Mouse (Mus musculus) gastrocnemius, postnatal 36 days (tissue): ENCODE data around the gene Bricd5. TPM values are rescaled to one million over a fixed set of nuclear protein-coding genes. Genes with fewer than 3 reads are reported as not detected.
"Not testable (repeated sequence)": the region's sequence is repeated elsewhere in the genome, so short reads cannot be mapped to it uniquely, and the experiment has no call there.

Experiments
- DNase-seq, 2 experiments: peaks; one replicate each; pipeline ENCODE4 v3.0.0; 2022
- intact Hi-C: fragments of 180-260 bp; cut with DNase I; formaldehyde crosslinking; loops from one replicate; pipeline ENCODE4 v1.15.1; 2025
- total RNA-seq, 2 experiments: library from RNA; stranded (reverse); gene quantifications; 2 replicates each; pipeline ENCODE4 v1.2.3; 2021

The Bricd5 gene
- total RNA-seq, 2 experiments from 2014 or later, result 0.26 TPM; not detected in 1

DNA sequence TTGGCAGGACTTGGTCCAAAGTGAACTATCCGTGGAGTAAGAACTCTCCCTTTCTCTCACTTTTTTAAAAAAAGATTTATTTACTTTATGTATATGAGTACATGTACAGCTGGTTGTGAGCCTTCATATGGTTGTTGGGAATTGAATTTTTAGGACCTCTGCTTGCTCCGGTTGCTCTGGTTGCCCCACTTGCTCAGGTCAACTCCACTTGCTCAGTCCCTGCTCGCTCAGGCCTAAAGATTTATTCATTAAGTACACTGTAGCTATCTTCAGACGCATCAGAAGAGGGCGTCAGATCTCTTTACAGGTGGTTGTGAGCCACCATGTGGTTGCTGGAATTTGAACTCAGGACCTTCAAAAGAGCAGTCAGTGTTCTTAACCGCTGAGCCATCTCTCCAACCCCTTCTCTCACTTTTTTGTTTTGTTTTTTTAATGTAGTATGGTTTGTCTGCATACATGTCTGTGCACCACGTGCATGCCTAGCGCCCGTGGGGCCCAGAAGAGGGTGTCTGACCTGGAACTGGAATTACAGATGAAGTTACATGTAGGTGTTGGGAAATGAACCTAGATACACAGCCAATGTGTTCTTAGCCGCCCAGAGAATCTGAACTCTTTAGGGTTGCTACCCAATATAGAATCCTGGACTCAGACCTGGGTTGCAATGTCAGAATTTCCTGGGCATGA lies 18.0 kb upstream of the Bricd5 start:
- DNase-seq, intact Hi-C loops: not testable (repeated sequence)

DNA sequence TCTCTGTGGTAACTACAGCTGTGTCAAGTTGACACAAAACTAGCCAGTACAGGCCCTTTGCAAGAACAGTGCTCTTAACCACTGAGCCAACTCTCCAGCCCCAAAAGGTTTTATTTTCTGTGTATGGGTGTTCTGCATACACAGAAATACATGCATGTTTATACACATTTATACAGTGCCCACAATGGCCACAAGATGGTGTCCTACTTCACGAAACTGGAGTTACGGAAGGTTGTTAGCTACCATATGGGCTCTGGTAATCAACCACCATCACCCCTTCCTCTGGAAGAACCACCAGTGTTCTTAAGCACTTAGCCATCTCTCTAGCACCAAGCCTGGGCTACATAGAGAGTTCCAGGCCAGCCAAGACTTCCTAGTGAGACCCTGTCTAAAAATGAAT lies 12.1 kb upstream of the Bricd5 start:
- DNase-seq, result no peak
- intact Hi-C loops, result no loop called here

DNA sequence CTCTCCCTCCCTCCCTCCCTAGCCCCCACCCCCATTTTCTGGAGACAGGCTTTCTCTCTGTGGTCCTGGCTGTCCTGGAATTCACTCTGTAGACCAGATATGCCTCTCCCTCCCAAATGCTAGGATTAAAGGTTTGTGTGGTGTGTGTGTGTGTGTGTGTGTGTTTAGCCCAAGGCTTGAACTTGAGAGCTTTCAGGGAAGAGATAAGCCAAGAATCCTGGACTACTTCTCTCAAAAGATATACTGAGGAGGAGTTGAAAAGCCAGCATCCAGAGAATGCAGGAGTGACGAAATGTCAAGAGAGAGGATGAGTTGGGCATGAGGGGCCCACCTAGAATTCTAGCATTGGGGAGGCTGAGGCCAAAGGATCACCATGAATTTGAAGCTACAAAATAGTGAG lies 10.8 kb upstream of the Bricd5 start:
- no peak for DNase-seq
- intact Hi-C loops, result no loop called here

DNA sequence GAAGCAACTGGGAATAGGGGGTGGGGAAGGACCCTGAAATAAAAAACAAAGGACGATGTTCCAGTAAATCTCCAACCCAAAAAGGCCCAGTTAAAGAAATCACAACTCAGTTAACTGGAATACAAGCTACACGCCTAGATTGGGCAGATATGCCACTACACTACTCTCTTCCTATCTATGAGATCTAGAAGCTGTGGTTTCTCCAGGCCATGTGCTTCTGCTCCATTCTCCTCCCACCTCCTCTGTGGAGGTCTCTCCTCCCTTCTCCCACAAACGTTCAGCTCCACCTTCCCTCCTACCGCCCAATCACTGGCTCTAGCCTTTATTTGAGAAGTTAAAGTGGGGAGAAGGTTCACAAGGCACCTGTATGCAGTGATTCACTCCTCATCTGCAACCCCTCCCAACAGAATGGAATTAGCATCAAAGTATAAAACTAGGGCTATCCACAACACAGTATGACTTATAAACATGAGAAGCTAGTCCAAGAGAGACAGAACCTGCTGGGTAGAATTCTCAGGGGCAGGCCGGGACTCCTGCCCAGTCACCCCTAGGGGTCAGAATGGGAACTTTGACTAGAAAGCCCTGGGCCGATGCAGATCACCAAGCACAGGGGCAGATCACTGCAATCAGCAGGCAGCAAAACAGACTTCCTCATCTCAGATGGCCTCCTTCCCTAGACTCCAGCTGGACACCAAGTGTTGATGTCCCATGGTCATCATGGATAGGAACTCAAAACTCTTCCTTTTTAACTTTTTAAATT lies 10.1 kb upstream of the Bricd5 start:
- DNase-seq, result no peak
- intact Hi-C loops, result no loop called here

DNA sequence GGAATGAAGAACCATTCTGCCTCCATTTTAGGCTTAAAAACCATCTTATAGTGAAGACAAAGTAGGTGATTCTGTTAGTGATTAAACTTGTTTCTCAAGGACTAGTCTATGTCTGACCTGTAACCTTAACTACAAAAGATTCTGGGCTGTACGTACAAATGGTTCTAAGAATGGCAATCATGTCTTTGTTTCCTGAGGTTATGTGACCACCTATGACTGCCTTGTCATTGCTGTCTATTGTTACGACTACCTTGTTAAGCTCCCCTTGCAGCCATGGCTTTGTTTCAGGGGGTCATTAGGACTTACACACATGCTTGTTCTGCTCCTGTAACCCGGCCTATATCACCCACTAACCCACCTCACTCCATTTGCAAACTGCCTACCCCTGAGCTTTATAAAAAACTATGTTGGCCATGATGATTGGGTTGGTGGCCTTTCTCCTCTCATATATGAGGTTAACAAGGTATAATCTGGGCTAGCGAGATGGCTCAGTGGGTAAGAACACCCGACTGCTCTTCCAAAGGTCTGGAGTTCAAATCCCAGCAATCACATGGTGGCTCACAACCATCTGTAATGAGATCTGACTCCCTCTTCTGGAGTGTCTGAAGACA lies 4.9 kb upstream of the Bricd5 start:
- DNase-seq, result no peak
- intact Hi-C loops, result no loop called here

DNA sequence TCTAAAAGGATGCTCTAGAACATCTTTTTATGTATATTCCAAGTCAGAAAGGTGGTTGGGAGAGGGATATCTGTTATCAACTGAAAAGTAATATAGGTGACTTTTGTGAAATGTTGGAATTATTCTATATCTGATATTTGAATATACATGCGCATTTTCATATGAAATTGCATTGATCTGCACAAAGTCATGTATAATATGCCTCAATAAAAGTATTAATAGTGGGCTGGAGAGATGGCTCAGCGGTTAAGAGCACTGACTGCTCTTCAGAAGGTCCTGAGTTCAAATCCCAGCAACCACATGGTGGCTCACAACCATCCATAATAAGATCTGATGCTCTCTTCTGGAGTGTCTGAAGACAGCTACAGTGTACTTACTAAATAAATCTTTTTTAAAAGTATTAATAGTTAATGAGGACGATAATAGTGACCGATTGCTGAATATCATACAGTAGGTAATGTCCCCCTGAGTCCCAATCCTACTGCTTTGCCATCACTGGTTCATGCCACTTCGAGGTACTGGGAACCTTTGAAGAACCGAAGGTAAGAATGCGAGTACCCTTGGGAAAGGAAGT lies 4.3 kb upstream of the Bricd5 start:
- no peak for DNase-seq
- intact Hi-C loops, result no loop called here

DNA sequence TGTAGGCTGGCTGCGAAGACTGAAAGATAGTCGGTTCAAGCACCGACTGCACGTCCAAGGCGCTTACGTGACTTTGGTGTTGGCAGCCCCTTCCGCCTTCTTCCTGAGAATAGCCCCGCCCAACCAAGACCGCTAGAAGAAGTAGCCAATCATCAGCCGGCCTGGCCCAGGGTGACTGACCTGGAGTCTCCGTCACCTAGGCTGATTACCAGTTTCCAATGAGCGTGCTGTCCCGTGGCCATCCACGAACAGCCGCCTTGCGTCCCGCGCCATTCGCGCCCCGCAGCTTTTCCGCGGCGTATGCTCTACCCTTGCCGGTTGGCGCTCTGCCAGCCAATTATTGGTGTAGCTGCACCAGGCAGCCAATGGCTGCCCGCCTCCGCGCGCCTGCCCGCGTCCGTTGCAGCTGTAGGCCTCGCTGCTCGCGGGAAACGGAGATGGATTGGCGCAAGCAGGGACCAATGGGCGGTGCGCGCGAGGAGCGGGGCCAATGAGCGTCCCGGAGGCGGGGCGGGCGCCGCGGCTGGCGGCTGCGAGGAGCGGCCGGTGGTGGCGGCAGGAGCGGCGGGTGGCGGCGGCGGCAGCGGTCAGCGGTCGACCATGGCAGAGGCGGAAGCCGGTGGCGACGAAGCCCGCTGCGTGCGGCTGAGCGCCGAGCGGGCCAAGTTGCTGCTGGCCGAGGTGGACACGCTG lies 3.6 kb upstream of the Bricd5 start, which contains the start of the genes E4f1 and Pgp:
Gene E4f1, minus strand, starts transcription at position 404 of the 693 bp plus-strand sequence.
Gene Pgp, plus strand, starts transcription at position 483 of the 693 bp plus-strand sequence.
- intact Hi-C loops, result no loop called here
- DNase-seq, result peak; percentile 98 to 99

DNA sequence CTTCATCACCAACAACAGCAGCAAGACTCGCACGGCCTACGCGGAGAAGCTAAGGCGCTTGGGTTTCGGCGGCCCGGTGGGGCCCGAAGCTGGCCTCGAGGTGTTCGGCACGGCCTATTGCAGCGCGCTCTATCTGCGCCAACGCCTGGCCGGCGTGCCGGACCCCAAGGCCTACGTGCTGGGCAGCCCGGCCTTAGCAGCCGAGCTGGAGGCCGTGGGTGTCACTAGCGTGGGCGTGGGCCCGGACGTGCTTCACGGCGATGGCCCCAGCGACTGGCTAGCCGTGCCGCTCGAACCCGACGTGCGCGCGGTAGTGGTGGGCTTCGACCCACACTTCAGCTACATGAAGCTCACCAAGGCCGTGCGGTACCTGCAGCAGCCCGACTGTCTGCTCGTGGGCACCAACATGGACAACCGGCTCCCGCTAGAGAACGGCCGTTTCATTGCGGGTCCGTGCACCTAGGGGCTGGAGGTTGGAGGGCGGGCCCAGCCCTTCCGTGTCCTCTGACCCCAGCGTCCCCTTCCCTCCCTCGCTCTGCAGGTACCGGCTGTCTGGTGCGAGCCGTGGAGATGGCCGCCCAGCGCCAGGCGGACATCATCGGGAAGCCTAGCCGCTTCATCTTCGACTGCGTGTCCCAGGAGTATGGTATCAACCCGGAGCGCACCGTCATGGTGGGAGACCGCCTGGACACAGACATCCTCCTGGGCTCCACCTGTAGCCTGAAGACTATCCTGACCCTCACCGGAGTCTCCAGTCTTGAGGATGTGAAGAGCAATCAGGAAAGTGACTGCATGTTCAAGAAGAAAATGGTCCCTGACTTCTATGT lies 2.8 kb upstream of the Bricd5 start:
- DNase-seq, result peak in 1 of 2 experiments; percentile 47
- intact Hi-C loops, result no loop called here

DNA sequence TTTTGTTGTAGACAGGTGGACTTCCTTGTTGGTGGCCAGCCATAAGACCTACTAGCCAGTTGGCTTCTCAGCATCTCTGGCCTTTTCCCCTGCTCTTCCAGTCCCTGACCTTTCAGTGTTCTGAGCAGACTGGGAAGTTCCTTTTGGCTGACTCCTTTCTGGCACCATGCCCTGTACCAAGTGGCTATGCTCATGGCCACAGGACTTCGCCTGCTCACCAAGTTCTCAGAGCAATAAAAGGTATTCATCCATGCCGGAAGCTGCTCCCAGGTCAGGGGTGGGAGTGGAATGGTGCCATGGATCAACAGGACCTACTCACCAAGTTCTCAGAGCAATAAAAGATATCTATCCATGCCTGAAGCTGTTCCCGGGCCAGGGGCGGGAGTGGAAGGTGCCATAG lies 1.2 kb upstream of the Bricd5 start:
- intact Hi-C loops, result no loop called here
- peak in 1 of 2 experiments; percentile 67 for DNase-seq

DNA sequence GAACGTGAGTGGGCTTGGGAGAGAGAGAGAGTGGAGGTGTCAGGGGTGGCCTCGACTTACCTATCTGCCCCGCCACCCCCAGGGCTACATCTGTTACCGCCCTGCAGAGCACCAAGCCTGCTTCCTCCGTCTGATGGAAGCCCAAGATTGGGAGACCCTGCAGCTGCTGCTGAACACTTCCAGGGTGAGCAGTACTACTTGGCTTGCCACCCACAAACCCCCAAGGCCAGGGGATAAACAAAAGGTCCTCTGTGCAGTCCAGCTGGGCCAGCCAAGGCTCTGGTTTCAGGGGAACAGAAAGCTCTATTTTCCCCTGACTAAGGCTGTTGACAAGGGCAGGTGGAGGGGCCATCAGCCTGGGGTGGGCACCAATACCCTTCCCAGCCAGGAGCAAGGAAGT lies 873 bp downstream of the Bricd5 start:
- no peak for DNase-seq

DNA sequence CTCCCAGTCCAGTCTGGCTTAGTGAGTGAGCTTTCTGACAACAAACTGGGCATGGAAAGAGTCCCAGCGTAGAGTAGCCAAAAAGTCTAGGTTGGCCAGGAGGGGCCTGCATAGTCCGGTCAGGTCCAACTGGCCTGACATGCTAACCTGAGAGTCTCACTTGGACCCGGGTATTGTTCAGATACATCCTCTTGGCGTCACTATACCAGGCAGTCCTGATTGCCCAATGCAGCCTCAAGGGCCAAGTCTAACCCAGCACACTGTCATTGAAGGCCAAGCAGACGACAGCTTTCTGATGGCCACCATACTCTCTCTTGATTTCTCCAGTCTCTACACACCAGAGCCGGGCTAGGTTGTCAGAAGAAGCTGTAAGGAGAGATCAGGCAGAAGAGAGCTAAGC lies 1.9 kb downstream of the Bricd5 start:
- intact Hi-C loops, result no loop called here
- no peak for DNase-seq

More for the DNA sequence above, 873 bp downstream of the Bricd5 start:
- intact Hi-C loops, result no loop called here

DNA sequence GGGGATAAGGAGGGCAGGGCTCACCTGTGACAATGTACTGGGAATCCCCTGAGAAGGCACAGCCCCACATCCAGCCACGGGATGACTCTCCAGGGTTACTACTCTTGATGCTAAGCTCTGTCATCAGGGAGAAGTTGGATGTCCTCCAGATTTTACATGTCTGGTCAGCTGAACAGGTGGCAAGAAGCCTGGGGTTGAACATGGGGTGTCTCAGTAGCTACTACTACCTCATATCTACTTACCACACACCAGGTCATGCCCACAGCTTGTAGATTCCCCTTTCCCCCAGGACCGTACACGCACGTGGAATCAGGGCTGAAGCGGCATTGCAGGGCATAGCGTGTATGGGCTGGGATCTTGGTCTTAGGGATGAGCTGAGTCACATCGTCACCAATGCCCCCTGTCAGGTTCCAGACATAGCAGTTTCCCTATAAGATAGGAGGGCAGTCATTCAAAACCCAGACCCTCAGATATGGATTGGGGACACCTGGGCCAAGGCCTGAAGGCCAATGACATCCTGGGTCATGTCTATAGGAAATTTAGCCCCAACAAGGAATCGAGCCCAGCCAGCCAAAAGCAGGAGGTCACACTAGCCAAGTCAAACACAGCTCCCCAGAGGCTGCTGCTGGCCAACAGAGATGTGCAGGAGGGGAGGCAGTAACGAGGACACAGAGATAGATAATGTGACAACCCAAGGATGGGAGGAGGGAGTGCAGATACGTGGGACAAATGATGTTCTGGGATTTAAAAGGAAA lies 2.5 kb downstream of the Bricd5 start:
- intact Hi-C loops, result no loop called here
- DNase-seq, result no peak

DNA sequence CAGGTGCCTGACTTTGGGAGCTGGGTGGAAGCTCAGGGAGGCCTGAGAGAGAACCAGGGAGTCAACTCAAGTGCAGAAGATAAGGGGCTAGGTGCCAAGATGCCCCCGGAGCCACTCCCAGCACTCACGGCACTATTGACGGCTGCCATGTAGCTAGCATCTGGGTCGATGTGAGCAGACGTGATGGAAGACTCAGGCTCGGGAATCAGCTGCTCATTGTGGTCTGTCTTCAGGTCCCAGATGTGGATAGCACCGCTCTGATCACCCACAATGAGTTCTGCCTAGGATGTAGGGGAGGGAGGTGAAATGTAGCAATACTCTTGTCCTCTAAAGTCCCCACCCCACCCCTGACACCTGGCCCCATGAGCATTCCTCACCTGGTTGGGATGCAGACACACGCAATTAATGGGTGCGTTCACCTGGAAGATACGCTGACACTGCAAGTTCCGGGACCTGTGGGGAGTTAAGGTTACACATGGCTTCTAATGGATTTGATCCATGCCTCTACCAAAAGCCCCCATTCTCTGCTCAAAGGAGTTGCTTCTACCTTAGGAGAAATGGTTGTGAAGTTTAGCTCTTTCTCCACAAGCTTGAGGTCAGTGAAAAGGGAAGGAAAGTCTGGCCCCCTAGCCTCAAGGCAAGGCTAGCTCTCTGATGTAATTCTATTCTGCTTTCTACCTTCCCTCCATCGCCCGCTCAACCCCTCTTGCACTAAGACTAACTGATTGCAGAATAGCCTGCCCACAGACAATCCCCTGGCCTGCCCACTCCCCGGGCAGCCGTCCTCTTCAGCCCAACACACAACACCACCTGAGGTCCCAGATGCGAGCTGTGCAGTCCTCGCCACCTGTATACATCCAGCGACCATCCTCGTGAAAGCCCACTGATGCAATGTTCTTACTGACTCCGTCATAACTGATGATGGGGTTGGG lies 3.6 kb downstream of the Bricd5 start:
- intact Hi-C loops, result no loop called here
- no peak for DNase-seq

DNA sequence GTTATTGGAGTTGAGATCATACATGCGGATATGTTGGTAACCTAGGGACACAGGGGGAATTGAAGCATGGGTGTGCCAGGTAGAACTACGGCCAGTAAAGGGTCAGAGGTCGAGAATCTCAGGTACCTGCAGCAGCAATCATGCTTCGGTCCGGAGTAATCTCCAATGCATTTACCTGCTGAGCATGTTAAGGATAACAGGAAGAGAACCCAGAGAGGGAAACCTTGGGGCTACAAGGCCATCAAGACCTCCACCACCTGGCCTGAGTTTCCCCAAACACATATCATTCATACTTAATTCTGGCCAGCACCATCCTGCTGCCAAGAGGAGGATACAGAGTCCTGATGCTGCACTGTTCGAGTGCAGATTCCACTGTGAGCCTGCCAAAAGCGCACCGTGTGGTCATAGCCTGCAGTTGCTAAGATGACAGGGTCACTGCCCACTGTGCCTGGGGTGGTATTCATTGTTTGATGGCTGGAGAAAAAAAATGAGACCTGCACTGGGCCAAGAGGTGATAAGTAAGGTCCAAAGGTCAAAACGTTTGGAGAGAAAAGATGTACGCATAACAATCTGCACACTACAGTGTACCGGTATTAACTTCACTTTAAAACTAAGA lies 4.4 kb downstream of the Bricd5 start:
- DNase-seq, result no peak
- intact Hi-C loops, result no loop called here

DNA sequence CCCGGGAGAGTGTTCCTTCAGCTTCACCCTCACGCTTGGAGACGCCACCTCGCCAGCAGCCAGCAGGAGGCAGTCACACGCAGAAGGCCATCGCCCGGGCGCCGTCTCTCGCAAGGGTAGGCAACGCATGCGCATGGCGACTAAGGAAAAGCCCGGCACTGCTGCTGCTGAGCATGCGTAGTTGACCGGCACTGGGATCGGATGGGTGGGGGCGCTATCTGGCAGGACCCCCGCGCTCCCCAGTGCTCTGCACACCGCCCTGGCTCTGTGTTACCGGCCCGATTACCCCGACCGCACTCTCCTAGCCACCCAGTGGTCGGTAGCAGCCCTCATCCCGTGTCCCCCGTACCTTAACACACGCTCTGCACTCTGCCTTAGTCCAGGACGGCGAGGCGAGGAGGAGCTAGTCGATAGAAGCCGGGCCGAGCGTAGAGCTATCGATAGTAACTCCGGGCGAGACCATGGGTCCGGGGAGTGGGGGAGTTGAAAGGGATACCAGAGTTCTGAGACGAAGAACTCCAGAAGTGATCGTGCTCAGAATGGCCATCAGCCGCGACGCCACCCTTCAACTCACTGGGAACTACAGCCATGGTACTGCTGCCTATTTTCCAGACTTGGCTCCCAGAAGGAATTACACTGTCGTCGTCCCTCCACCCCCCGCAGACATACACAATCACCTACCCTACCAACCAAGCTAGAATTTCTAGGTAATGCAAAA lies 5.1 kb downstream of the Bricd5 start, which contains the start of gene Mlst8:
Gene Mlst8, minus strand, starts transcription at position 416 of the 718 bp plus-strand sequence.
- peak; percentile 97 to 99 for DNase-seq
- intact Hi-C loops, result no loop called here

DNA sequence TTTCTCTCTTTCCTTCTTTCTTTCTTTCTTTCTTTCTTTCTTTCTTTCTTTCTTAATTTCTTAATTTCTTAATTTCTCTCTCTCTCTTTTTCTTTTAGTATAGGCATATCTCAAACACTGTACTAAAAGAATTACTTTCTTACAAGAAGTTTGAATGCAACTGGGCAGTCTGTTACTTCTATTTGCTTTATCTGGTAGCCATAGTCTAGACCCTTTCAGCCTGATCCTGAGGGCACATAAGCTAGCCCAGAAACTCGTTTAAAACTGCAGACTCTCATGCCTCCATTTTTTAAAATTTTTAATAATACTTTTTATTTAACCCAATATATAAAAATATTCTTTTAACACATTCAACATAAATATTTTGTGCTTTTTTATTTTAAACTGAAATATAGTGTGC lies 5.7 kb downstream of the Bricd5 start:
- DNase-seq, result no peak
- intact Hi-C loops, result no loop called here
